Comparison of ENCODE assay signal across 8 mouse cellular contexts in the genomic region with DNA sequence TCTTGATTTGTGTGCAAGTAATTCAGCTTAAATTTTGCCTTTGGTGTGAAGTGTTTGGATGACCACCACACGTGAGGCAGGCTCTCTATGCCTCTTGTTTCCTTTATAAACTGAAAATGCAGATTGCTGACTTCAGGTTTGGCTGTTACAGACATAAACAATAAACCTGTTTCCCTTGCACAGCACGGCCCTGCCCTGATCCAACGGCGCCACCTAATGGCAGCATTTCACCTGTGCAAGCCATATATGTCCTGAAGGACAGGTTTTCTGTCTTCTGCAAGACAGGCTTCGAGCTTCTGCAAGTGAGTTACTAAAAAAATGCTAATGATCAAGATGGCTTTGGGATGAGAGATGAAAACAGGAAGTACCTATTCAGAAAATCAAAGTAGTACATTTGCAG. TPM values are rescaled to one million over a fixed set of nuclear protein-coding genes. Genes with fewer than 3 reads are reported as not detected.
DNase-seq lines count a peak whose midpoint lies in the region; ATAC-seq lines count a peak whose summit lies in the region.

No protein-coding gene starts in this region.

- no peaks in the 10 kb centered on the region for H3K9me3 ChIP-seq in liver, embryonic 11.5 days (ENCODE audit: control insufficient read depth, low read length)
- H3K9me3 ChIP-seq in embryonic facial prominence, embryonic 14.5 days (ENCODE audit: control insufficient read depth, low read length), result no peaks in the 10 kb centered on the region

- intact Hi-C loops in left cerebral cortex, postnatal 36 days (cut with DNase I), result loop anchor here (5.0 kb wide), 1 partner anchor 50 kb away; the partner anchor contains the start of gene Exosc10

- no peak overlapping the region for H3K9ac ChIP-seq in liver, embryonic 11.5 days (ENCODE audit: low read depth, low read length)
- no peak overlapping the region for H3K9ac ChIP-seq in embryonic facial prominence, embryonic 14.5 days (ENCODE audit: low read depth, low read length)

- no peak for ATAC-seq in liver, embryonic 11.5 days (replicated peaks; ENCODE audit: low FRiP score)
- ATAC-seq in embryonic facial prominence, embryonic 14.5 days (ENCODE audit: low read depth), result no peak

- H3K4me2 ChIP-seq in liver, embryonic 11.5 days, result no peak overlapping the region
- no peak overlapping the region for H3K4me2 ChIP-seq in embryonic facial prominence, embryonic 14.5 days (ENCODE audit: low read depth, low read length)

- H3K27ac ChIP-seq in liver, embryonic 11.5 days (ENCODE audit: low read depth, low read length), result no peak overlapping the region
- no peak overlapping the region for H3K27ac ChIP-seq in embryonic facial prominence, embryonic 14.5 days (replicated peaks; ENCODE audit: low read depth, low read length)

- H3K36me3 ChIP-seq in liver, embryonic 11.5 days (ENCODE audit: control insufficient read depth, insufficient read depth, low read length), result peaks cover 3% of the 10 kb centered on the region; the same call in 1 of the 2 replicates
- peaks cover 7% of the 10 kb centered on the region for H3K36me3 ChIP-seq in embryonic facial prominence, embryonic 14.5 days (ENCODE audit: control insufficient read depth, insufficient read depth, low read length)

- 20% methylated on average over 5 of the region's 5 CpGs for WGBS in liver, embryonic 11.5 days
- WGBS in embryonic facial prominence, embryonic 14.5 days, result 27% methylated on average over 5 of the region's 5 CpGs

- no peaks in the 10 kb centered on the region for H3K4me1 ChIP-seq in liver, embryonic 11.5 days (replicated peaks; ENCODE audit: control insufficient read depth, insufficient read depth, low read length)
- no peaks in the 10 kb centered on the region for H3K4me1 ChIP-seq in embryonic facial prominence, embryonic 14.5 days (ENCODE audit: control insufficient read depth, insufficient read depth, low read length)

- H3K4me3 ChIP-seq in liver, embryonic 11.5 days (ENCODE audit: low read depth, low read length), result no peak overlapping the region
- no peak overlapping the region for H3K4me3 ChIP-seq in embryonic facial prominence, embryonic 14.5 days (ENCODE audit: low read depth, low read length)

- DNase-seq in liver, result peak; percentile 77
- no peak for DNase-seq in liver, embryonic 11.5 days (ENCODE audit: low spot score)
- DNase-seq in adrenal gland, postnatal 36 days, result peak; percentile 85 to 88
- peak; percentile 42 for DNase-seq in embryonic facial prominence, embryonic 14.5 days (ENCODE audit: low spot score)
- DNase-seq in heart, postnatal 4 days, result peak; percentile 88
- peak; percentile 65 to 72 for DNase-seq in left cerebral cortex, postnatal 36 days (ENCODE audit: low spot score in 2 of 2)
- peak; percentile 74 for DNase-seq in retina, embryonic 14.5 days (ENCODE audit: low spot score)
- peak; percentile 94 for DNase-seq in thymus, postnatal 4 days

- no peaks in the 10 kb centered on the region for H3K27me3 ChIP-seq in liver, embryonic 11.5 days (replicated peaks; ENCODE audit: control insufficient read depth, insufficient read depth, low read length)
- H3K27me3 ChIP-seq in embryonic facial prominence, embryonic 14.5 days (replicated peaks; ENCODE audit: control insufficient read depth, insufficient read depth, low read length), result no peaks in the 10 kb centered on the region

RNA-seq across cellular contexts. Expression of gene Masp2, which starts 5.4 kb away (rescaled TPM):
- 5.0 and 6.8 TPM in 2 replicates for polyA plus RNA-seq in liver, embryonic 11.5 days (2014; fragmentation: Nextera tagmentation; extraction: Ambion mirVana)
- 1 to 10 TPM; 1.1 to 1.6 TPM for total RNA-seq in adrenal gland, postnatal 36 days (2021)
- polyA plus RNA-seq in embryonic facial prominence, embryonic 14.5 days (2014; fragmentation: Nextera tagmentation; extraction: Ambion mirVana), result 0.25 and 0.29 TPM in 2 replicates
- total RNA-seq in heart, postnatal 4 days (2021), result under 1 TPM in 1 of 2 experiments, not detected in 1; 0.25 TPM
- total RNA-seq in left cerebral cortex, postnatal 36 days (2021), result 1 to 10 TPM; 1.5 to 5.5 TPM

RNA-seq across cellular contexts. Expression of gene Srm, which starts 16.5 kb away (rescaled TPM):
- 510 and 529 TPM in 2 replicates for polyA plus RNA-seq in liver, embryonic 11.5 days (2014; fragmentation: Nextera tagmentation; extraction: Ambion mirVana)
- 10 to 100 TPM; 84.8 to 94.4 TPM for total RNA-seq in adrenal gland, postnatal 36 days (2021)
- 273 and 291 TPM in 2 replicates for polyA plus RNA-seq in embryonic facial prominence, embryonic 14.5 days (2014; fragmentation: Nextera tagmentation; extraction: Ambion mirVana)
- total RNA-seq in heart, postnatal 4 days (2021), result 10 to 100 TPM; 33.0 to 34.7 TPM
- total RNA-seq in left cerebral cortex, postnatal 36 days (2021), result 10 to 100 TPM; 73.4 to 79.1 TPM

RNA-seq across cellular contexts. Expression of gene Tardbp, which starts 19.1 kb away (rescaled TPM):
- polyA plus RNA-seq in liver, embryonic 11.5 days (2014; fragmentation: Nextera tagmentation; extraction: Ambion mirVana), result 226 and 230 TPM in 2 replicates
- total RNA-seq in adrenal gland, postnatal 36 days (2021), result 100 to 1,000 TPM; 233 to 286 TPM
- 151 and 156 TPM in 2 replicates for polyA plus RNA-seq in embryonic facial prominence, embryonic 14.5 days (2014; fragmentation: Nextera tagmentation; extraction: Ambion mirVana)
- 100 to 1,000 TPM; 198 to 204 TPM for total RNA-seq in heart, postnatal 4 days (2021)
- 100 to 1,000 TPM; 151 to 208 TPM for total RNA-seq in left cerebral cortex, postnatal 36 days (2021)

RNA-seq across cellular contexts. Expression of gene Gm572, which starts 35.4 kb away (rescaled TPM):
- not detected in 2 replicates for polyA plus RNA-seq in liver, embryonic 11.5 days (2014; fragmentation: Nextera tagmentation; extraction: Ambion mirVana)
- total RNA-seq in adrenal gland, postnatal 36 days (2021), result not detected
- 0.17 TPM in 1 of 2 replicates, not detected in the other for polyA plus RNA-seq in embryonic facial prominence, embryonic 14.5 days (2014; fragmentation: Nextera tagmentation; extraction: Ambion mirVana)
- total RNA-seq in heart, postnatal 4 days (2021), result 1 to 10 TPM; 4.1 to 4.9 TPM
- not detected for total RNA-seq in left cerebral cortex, postnatal 36 days (2021)

RNA-seq across cellular contexts. Expression of gene Exosc10, which starts 49.5 kb away (rescaled TPM):
- 92.4 and 98.2 TPM in 2 replicates for polyA plus RNA-seq in liver, embryonic 11.5 days (2014; fragmentation: Nextera tagmentation; extraction: Ambion mirVana)
- 10 to 100 TPM; 43.6 to 52.6 TPM for total RNA-seq in adrenal gland, postnatal 36 days (2021)
- 80.9 and 90.7 TPM in 2 replicates for polyA plus RNA-seq in embryonic facial prominence, embryonic 14.5 days (2014; fragmentation: Nextera tagmentation; extraction: Ambion mirVana)
- 10 to 100 TPM; 62.4 to 66.2 TPM for total RNA-seq in heart, postnatal 4 days (2021)
- 10 to 100 TPM; 43.0 to 53.4 TPM for total RNA-seq in left cerebral cortex, postnatal 36 days (2021)
